Mouse (Mus musculus): ENCODE measurements around the gene Nrd1.

GRCm38 (mm10) chr4:109105254-109105653, 104.8 kb downstream of the Nrd1 start:
- no peak for TF ChIP-seq CTCF (IDR thresholded peaks at IDR 0.05; ENCODE audit: low read depth)
- TF ChIP-seq EP300 (IDR thresholded peaks at IDR 0.05; ENCODE audit: low read depth), result no peak
